Mouse (Mus musculus): ENCODE data around the gene Cdc14b. TPM values are rescaled to one million over a fixed set of nuclear protein-coding genes. Genes with fewer than 3 reads are reported as not detected.

Gene Cdc14b
- total RNA-seq, 2 experiments from 2014 or later, result 2.3 to 2.7 TPM

Other genes with a start within 250 kb of the Cdc14b start
- gene Hsd17b3, start 186.1 kb downstream of the Cdc14b start, total RNA-seq (2021), result under 1 TPM in 1 of 2 experiments, not detected in 1; 0.64 TPM
- gene Slc35d2, start 145.9 kb downstream of the Cdc14b start, total RNA-seq (2021), result 1 to 10 TPM in 1 of 2 experiments, under 1 TPM in 1; 0.96 to 1.2 TPM
- gene Zfp367, start 122.1 kb downstream of the Cdc14b start, total RNA-seq (2021), result 1 to 10 TPM; 4.9 to 5.4 TPM
- 10 to 100 TPM; 51.5 to 54.6 TPM for gene Habp4, start 113.5 kb downstream of the Cdc14b start, total RNA-seq (2021)
- 1 to 10 TPM; 6.4 to 7.3 TPM for gene Aaed1, start 37.4 kb upstream of the Cdc14b start, total RNA-seq (2021)
- 100 to 1,000 TPM; 125 to 132 TPM for gene Ctsl, start 95.6 kb upstream of the Cdc14b start, total RNA-seq (2021)
- gene Cdk20, start 157.0 kb upstream of the Cdc14b start, total RNA-seq (2021), result 10 to 100 TPM; 20.0 to 20.1 TPM
- not detected for gene Fam240b, start 222.5 kb upstream of the Cdc14b start, total RNA-seq (2021)